Mouse (Mus musculus) CD4-positive, CD25-positive, alpha-beta regulatory T cell, adult 2 months (primary cell): ENCODE results near the gene Cnn2.

ENCODE experiments used
- DNase-seq: peaks from one replicate; pipeline ENCODE4 v3.0.0-alpha.2; 2012; ENCODE audit warnings: low read depth, low spot score

Gene Cnn2

GRCm38 (mm10) chr10:80018739-80019297 is 30.4 kb downstream of the Cnn2 start:
- DNase-seq, result peak; percentile 77

GRCm38 (mm10) chr10:80019471-80020131 is 31.2 kb downstream of the Cnn2 start:
- no peak for DNase-seq

- DNase-seq, result peak; percentile 42
Measured at GRCm38 (mm10) chr10:80020191-80020590, 31.8 kb downstream of the Cnn2 start.

- peak; percentile 44 for DNase-seq
Measured at GRCm38 (mm10) chr10:80020603-80021319, 32.4 kb downstream of the Cnn2 start.

GRCm38 (mm10) chr10:80021320-80021641 is 32.9 kb downstream of the Cnn2 start:
- DNase-seq, result no peak

GRCm38 (mm10) chr10:80022164-80022563 is 33.8 kb downstream of the Cnn2 start:
- peak; percentile 70 for DNase-seq

- peak; percentile 42 for DNase-seq
Measured at GRCm38 (mm10) chr10:80022806-80023205, 34.4 kb downstream of the Cnn2 start.

GRCm38 (mm10) chr10:80023758-80024157 is 35.4 kb downstream of the Cnn2 start:
- DNase-seq, result peak; percentile 77

- DNase-seq, result peak; percentile 89
Measured at GRCm38 (mm10) chr10:80024229-80025043, 36.1 kb downstream of the Cnn2 start.

- no peak for DNase-seq
Measured at GRCm38 (mm10) chr10:80025044-80025347, 36.6 kb downstream of the Cnn2 start.

GRCm38 (mm10) chr10:80025463-80025862 is 37.1 kb downstream of the Cnn2 start:
- DNase-seq, result no peak

- peak; percentile 76 for DNase-seq
Measured at GRCm38 (mm10) chr10:80025889-80026288, 37.5 kb downstream of the Cnn2 start.

GRCm38 (mm10) chr10:80027681-80028520 is 39.5 kb downstream of the Cnn2 start:
- DNase-seq, result peak; percentile 48

GRCm38 (mm10) chr10:80028521-80028846 is 40.1 kb downstream of the Cnn2 start:
- DNase-seq, result no peak

- no peak for DNase-seq
Measured at GRCm38 (mm10) chr10:80030191-80030590, 41.8 kb downstream of the Cnn2 start.

GRCm38 (mm10) chr10:80030736-80031135 is 42.4 kb downstream of the Cnn2 start:
- no peak for DNase-seq

- peak; percentile 78 for DNase-seq
Measured at GRCm38 (mm10) chr10:80032799-80033480, 44.6 kb downstream of the Cnn2 start.

GRCm38 (mm10) chr10:80033511-80034391 is 45.4 kb downstream of the Cnn2 start:
- peak; percentile 58 for DNase-seq

- no peak for DNase-seq
Measured at GRCm38 (mm10) chr10:80035148-80035547, 46.8 kb downstream of the Cnn2 start.

GRCm38 (mm10) chr10:80035686-80036085 is 47.3 kb downstream of the Cnn2 start:
- no peak for DNase-seq
